Mouse (Mus musculus): ENCODE measurements around the gene 1110051M20Rik. TPM values are rescaled to one million over a fixed set of nuclear protein-coding genes. Genes with fewer than 3 reads are reported as not detected.

Gene 1110051M20Rik
- 7.0 TPM for total RNA-seq (2023)

DNA sequence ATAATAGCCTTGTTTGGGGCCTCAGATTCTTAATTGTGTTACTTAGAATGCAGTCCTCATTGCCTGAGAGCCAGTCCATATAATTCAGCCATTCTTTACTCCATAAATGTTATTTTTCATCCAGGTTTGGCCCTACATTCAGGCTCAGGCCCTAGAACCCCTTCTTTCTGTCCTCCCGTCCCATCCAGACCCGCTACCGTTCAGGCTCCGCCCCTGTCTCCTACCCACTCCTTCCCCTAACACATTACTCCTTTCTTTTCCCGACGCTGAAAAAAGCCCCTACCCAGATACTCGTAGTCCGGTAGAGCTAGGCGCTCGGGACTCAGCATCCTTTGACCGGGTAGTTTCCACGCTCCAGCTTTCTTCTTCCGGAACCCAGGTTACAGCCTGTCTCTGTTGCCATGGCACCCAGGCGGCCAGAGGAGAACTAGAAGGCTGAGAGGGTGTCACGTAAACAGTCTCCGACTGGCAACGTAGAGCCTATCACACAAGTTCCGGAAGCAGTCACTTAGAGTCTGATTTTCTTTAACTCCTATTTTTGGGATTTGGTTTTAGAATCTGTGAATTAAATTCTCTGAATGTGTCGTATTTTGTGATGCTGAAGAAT lies at the start of gene 1110051M20Rik:
1110051M20Rik (minus strand) TSS at position 419 of the 607 bp plus-strand sequence.

DNA sequence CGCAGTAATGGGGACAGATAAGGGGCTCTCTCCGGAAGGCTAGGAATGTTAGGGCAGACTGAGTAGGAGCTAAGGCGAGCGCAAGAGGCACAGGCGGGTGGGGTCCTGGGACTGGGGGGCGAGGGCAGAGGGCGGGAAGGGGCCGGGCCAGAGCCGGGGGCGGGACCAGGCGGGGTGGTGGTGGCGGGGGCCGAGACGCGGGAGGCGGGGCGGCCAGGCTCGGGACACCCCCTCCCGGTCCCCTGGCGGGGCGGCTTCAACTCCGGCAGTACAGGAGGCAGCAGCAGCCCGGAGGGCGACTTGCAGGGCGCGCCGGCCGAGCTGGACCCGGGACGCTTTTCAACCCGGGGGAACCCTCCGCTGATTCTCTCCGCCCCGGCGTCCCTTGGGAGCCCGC lies 12.8 kb upstream of the 1110051M20Rik start, which contains the start of gene Lrp4:
Lrp4 (plus strand) TSS at position 253 of the 397 bp plus-strand sequence.

DNA sequence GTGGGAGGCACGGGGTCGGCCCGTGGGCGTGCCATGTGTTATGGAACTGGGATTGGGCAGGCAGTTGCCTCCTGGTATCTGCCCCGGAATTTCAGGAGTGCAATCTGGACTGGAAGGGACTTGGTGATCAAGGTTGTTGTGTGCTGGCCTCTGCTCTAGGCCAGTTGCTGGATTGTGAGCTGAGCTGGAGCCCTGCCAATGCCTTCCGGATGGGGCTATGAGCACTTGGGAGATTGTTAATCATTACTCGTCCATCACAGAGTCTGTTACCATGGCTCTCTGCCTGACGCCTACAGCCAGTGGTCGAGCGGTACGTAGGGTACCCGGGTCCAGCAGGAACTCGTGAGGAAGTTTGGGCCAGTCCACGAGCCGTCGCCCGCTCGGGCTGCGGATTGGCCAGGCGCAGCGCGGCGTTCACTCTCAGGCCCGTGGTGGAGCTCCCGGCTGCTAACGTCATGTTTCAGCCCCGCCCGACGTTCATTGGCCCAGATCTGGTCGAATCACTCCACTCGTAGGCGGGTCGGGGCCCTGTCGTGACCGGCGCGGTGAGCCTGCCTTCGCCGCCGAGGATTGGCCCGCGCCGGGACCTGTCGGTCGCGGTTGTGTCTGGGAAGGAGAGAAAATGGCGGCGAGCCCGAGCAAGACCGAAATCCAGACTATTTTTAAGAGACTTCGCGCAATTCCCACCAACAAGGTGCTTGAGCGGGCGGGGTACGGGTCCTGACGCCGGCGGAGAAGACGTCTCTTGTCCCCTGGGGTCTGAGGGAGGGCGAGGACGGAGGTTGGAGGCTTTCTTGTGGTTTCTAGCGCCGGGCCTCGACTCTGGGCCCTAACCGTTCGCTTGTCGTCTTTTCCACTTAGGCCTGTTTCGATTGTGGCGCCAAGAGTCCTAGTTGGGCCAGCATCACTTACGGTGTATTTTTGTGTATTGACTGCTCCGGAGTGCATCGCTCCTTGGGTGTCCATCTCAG lies 179.5 kb downstream of the 1110051M20Rik start, which contains the start of gene Arfgap2:
Arfgap2 (plus strand) TSS at position 264 of the 971 bp plus-strand sequence.

DNA sequence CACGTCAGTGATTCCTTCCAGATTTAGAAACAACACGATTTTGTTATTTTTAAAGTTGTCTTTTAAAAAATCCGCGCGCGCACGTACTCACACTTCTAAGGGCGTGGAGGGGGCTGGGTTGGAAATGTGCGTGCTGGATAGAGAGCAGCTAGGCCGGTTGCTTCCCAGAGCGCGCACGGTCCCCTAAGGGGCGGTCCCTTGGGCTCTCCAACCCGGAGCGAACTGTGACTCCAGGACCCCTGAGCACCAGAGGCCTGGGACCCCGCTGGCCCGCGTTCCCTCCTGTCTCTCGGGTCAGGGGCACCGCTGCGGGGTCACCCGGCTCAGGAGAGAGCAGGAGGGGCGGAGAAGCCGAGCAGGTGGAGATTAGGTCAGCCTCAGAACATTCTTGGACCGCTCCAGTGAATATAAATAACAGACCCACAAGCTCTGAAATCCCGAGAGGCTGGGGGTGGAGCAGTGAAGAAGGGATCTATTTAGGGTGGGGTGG lies 188.8 kb downstream of the 1110051M20Rik start, which contains the start of gene Pacsin3:
Pacsin3 (plus strand) TSS at position 294 of the 490 bp plus-strand sequence.

DNA sequence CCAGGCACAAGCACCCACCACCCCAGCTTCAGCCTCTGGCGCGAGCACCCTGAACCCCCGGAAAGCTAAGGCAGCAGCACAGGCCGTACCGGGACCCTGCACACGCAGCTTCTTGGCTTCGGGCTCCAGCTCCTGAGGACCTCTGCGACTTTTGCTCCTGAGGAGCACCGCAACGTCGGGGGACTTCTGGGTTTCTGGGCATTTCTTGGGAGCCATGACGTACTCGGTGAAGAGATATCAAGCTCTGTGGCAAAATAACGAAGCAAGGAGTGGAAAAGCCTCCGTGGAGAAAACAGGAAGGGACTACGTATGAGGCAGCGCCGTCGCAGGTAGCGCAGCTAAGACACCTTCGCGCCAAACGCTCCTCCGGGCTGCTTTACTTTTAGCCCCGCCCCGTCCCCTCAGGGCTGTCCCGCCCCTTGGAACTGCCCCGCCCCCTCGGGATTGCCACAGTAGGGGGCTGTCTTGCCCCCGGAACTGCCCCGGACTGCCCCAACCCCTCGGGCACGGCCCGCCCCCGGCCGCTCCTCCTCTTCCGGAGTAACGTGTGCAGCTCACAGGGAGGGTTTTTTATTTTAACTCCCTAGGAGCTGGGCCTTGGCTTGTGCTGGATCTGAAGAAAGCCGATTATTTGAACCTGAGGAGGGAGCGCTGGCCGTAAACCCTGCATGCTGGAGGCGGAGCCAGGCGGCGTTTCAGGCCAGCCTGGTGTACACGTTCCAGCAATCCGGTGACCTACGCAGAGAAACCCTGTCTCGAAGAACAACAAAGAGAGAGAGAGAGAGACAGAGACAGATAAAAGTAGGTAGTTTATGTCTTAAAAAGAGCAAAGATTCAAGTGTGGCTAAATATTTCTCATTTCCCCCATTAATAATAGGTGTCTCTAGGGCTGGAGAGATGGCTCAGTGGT lies 207.6 kb downstream of the 1110051M20Rik start, which contains the start of gene Ddb2:
Ddb2 (minus strand) TSS at position 382 of the 910 bp plus-strand sequence.

Other genes with a start within 250 kb of the 1110051M20Rik start
- 2.8 TPM for gene Nr1h3, start 241.9 kb downstream of the 1110051M20Rik start, total RNA-seq (2023)
- 7.0 TPM for gene Acp2, start 241.8 kb downstream of the 1110051M20Rik start, total RNA-seq (2023)
- gene Ddb2, start 207.7 kb downstream of the 1110051M20Rik start, total RNA-seq (2023) = 90.5 TPM
- gene Pacsin3, start 188.8 kb downstream of the 1110051M20Rik start, total RNA-seq (2023) = 1.4 TPM
- 143 TPM for gene Arfgap2, start 179.7 kb downstream of the 1110051M20Rik start, total RNA-seq (2023)
- 0.06 TPM for gene Lrp4, start 12.8 kb upstream of the 1110051M20Rik start, total RNA-seq (2023)
- gene Ckap5, start 82.1 kb upstream of the 1110051M20Rik start, total RNA-seq (2023) = 28.7 TPM
- 0.38 TPM for gene F2, start 191.7 kb upstream of the 1110051M20Rik start, total RNA-seq (2023)
- gene Zfp408, start 205.1 kb upstream of the 1110051M20Rik start, total RNA-seq (2023) = 23.3 TPM
- 124 TPM for gene Arhgap1, start 205.2 kb upstream of the 1110051M20Rik start, total RNA-seq (2023)